Mouse (Mus musculus) T-cell, adult 2 months (primary cell): ENCODE results near the gene Sppl3.
A peak's percentile ranks its signal among the peaks of the same experiment; 100 is the strongest.

Experiments used
- DNase-seq: peaks from one replicate; pipeline ENCODE4 v3.0.0; 2022; ENCODE audit warnings: low spot score

The Sppl3 gene

GRCm38 (mm10) chr5:115010577-115011216, at the start of gene Sppl3:
TSS of gene Sppl3 (plus strand) at chr5:115011137.
- peak; percentile 94 for DNase-seq

- DNase-seq, result no peak
Measured at GRCm38 (mm10) chr5:114961590-114962360, 49.2 kb upstream of the Sppl3 start.

- no peak for DNase-seq
Measured at GRCm38 (mm10) chr5:114964315-114964966, 46.5 kb upstream of the Sppl3 start.

GRCm38 (mm10) chr5:114964967-114965898, 45.7 kb upstream of the Sppl3 start:
- DNase-seq, result peak; percentile 9

GRCm38 (mm10) chr5:114967523-114968268, 43.2 kb upstream of the Sppl3 start:
- DNase-seq, result no peak

- DNase-seq, result no peak
Measured at GRCm38 (mm10) chr5:114968651-114969050, 42.3 kb upstream of the Sppl3 start.

- no peak for DNase-seq
Measured at GRCm38 (mm10) chr5:114969064-114969463, 41.9 kb upstream of the Sppl3 start.

- no peak for DNase-seq
Measured at GRCm38 (mm10) chr5:114969609-114970215, 41.2 kb upstream of the Sppl3 start.

- DNase-seq, result no peak
Measured at GRCm38 (mm10) chr5:114970824-114971227, 40.1 kb upstream of the Sppl3 start, which contains the start of gene Hnf1a. TSS of gene Hnf1a (minus strand) at chr5:114971094.

- DNase-seq, result no peak
Measured at GRCm38 (mm10) chr5:114972201-114972600, 38.7 kb upstream of the Sppl3 start.

GRCm38 (mm10) chr5:114973131-114973530, 37.8 kb upstream of the Sppl3 start:
- no peak for DNase-seq

GRCm38 (mm10) chr5:114976935-114977334, 34.0 kb upstream of the Sppl3 start:
- DNase-seq, result no peak

- no peak for DNase-seq
Measured at GRCm38 (mm10) chr5:114978473-114978872, 32.5 kb upstream of the Sppl3 start.

GRCm38 (mm10) chr5:114978888-114979249, 32.1 kb upstream of the Sppl3 start:
- DNase-seq, result peak; percentile 15

- DNase-seq, result peak; percentile 66
Measured at GRCm38 (mm10) chr5:114979250-114980121, 31.5 kb upstream of the Sppl3 start.

GRCm38 (mm10) chr5:114980122-114980748, 30.7 kb upstream of the Sppl3 start:
- DNase-seq, result no peak

- DNase-seq, result no peak
Measured at GRCm38 (mm10) chr5:114982001-114982400, 28.9 kb upstream of the Sppl3 start.

GRCm38 (mm10) chr5:114985074-114985473, 25.9 kb upstream of the Sppl3 start:
- DNase-seq, result no peak

- DNase-seq, result peak; percentile 23
Measured at GRCm38 (mm10) chr5:114996447-114996846, 14.5 kb upstream of the Sppl3 start.
